Mouse (Mus musculus): ENCODE data around the gene Vash2. TPM values are rescaled to one million over a fixed set of nuclear protein-coding genes. Genes with fewer than 3 reads are reported as not detected.
"Not testable (repeated sequence)": the region's sequence is repeated elsewhere in the genome, so short reads cannot be mapped to it uniquely, and the experiment has no call there.

Vash2 gene
- 2.1 and 3.4 TPM in 2 replicates for polyA plus RNA-seq (2012; rRNA removed)

DNA sequence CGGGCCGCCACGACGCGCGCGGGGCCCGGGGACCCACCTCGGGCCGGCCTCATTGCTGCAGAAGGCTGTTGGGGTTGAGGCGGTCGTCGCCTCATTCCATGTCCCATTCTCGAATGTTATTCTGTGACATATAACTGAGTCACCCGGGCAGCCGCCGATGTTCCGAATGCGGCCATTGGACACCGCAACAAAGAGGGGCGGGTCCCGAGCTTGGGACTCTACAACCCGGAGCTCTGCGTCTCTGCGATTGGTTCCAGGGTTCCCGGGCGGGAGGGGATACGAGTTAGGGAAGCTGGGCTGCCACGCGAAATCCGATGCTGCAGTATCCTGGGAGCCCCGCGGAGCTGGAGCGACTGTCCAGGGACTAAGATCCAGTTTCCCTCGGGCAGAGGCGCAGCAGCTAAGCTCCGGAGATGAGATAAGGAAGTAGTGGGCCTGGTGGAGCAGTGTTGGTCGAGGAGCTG lies at the start of gene Vash2:
Gene Vash2, minus strand, starts transcription at position 197 of the 464 bp plus-strand sequence.
- Histone ChIP-seq H3K4me3 (ENCODE audit: control insufficient read depth, insufficient read depth, low read length) (peak within 1 kb of the TSS; percentile 45), H3K36me3 (ENCODE audit: control insufficient read depth, insufficient read depth, low read length) (no peaks in the 10 kb centered on the region), H3K27ac (ENCODE audit: control insufficient read depth, insufficient read depth, low read length) (no peak within 1 kb of the TSS), H3K4me1 (replicated peaks; ENCODE audit: control insufficient read depth, insufficient read depth, low read length) (peaks cover 14% of the 10 kb centered on the region), H3K27me3 (ENCODE audit: control insufficient read depth, insufficient read depth, low read length) (peaks cover 25% of the 10 kb centered on the region)
- TF ChIP-seq POLR2A (IDR thresholded peaks at IDR 0.05; ENCODE audit: control insufficient read depth, extremely low read depth, insufficient read depth, low read length, poor library complexity) (no peak), CTCF (IDR thresholded peaks at IDR 0.05; ENCODE audit: borderline replicate concordance, control insufficient read depth, extremely low read depth, insufficient read depth, low read length, poor library complexity) (no peak)
- DNase-seq, result peak; percentile 11
- WGBS, result 2% methylated on average over 38 of the region's 38 CpGs

DNA sequence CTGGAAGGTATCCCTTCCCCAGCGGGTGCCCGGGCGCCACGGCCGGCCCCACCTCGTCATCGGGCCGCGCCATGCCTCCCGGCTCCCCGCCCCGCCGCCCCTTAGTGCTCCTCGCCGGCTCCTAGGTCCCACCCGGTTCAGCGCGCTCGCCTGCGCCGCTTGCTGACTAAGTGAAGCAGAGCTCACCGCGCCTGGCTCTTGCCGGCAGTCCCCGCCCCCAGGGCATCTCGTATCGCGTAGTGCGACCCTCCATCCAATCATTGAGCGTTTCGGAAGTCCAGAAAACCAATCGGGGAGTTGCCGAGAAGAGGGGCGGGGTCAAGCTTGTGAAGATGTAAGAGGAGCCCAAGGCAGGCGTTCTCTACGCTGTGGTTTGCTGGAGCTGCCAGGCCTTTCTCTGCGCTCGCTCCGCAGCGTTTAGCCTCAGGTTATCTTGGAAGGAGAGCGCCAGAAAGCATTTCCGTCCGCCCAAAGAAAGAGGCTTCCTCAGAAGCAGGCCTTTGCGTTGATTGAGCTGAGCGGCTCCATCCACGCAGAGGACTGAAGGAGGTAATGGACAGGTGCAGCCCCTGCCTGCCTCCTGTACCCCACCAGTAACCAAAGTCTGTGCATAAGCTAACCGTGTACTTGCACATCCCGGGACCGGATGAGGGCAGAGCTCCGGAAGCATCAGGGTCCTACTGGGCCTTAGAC lies 47.1 kb upstream of the Vash2 start, which contains the start of gene Flvcr1:
Gene Flvcr1, minus strand, starts transcription at position 138 of the 693 bp plus-strand sequence.
- WGBS, result under 1% methylated on average over 50 of the region's 50 CpGs
- TF ChIP-seq POLR2A (IDR thresholded peaks at IDR 0.05; ENCODE audit: control insufficient read depth, extremely low read depth, insufficient read depth, low read length, poor library complexity) (peak; percentile 99), CTCF (IDR thresholded peaks at IDR 0.05; ENCODE audit: borderline replicate concordance, control insufficient read depth, extremely low read depth, insufficient read depth, low read length, poor library complexity) (no peak)
- peak within 1 kb of the TSS; percentile 60 for H3K4me3 ChIP-seq (ENCODE audit: control insufficient read depth, insufficient read depth, low read length)
- no peaks in the 10 kb centered on the region for H3K36me3 ChIP-seq (ENCODE audit: control insufficient read depth, insufficient read depth, low read length)
- H3K27me3 ChIP-seq (ENCODE audit: control insufficient read depth, insufficient read depth, low read length), result no peaks in the 10 kb centered on the region
- H3K4me1 ChIP-seq (replicated peaks; ENCODE audit: control insufficient read depth, insufficient read depth, low read length), result peaks cover 13% of the 10 kb centered on the region
- DNase-seq, result peak; percentile 99
- peak within 1 kb of the TSS; percentile 91 for H3K27ac ChIP-seq (ENCODE audit: control insufficient read depth, insufficient read depth, low read length)

DNA sequence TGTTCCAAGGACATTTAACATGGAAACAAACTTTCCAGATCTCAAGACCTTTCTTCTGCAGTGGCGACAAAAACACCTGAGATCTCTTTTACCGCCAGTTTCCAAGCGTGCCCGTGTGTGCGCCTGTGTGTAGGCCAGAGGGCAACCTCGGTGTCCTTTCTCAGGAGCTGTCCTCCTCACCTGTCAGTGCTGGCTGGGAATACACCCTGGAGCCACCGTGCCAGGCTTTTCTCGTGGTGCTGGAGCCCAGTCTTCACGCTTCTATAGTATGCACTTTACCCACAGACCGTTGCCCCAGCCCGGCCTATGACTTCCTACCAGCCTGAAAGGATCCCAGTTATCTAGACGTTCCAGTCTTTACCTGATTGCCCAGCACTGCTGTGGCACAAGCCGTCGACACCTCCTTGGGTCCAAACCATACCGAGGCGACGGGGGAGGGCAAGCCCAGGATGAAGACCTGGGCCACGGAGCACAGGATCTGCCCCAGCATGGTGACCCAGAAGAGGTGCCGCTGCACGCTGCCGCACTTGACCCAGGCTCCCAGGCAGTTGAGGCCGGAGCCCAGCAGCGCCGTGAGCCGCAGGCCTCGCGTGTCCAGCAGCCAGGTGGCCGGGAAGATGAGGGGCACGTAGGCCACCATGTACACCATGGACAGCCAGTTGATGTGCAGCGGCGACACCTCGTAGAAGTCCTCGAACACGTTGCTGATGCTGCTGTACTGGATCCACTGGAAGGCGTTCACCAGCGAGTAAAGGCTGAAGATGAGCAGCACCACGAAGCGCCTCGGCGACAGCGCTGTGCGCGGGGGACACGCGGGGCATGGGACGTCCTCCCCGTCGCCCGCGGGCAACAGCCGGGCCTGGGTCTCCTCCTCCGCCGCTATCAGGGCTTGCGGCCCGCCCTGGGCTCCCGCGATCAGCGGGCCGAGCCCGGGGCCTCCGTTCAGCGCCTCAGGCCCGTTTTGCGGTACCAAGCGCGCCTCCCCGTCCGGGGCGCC lies 46.2 kb upstream of the Vash2 start:
- WGBS, result 10% methylated on average over 69 of the region's 69 CpGs
- Histone ChIP-seq H3K27me3 (ENCODE audit: control insufficient read depth, insufficient read depth, low read length) (no peaks in the 10 kb centered on the region), H3K4me3 (ENCODE audit: control insufficient read depth, insufficient read depth, low read length) (peak overlapping the region; percentile 60), H3K27ac (ENCODE audit: control insufficient read depth, insufficient read depth, low read length) (no peak overlapping the region), H3K4me1 (replicated peaks; ENCODE audit: control insufficient read depth, insufficient read depth, low read length) (peaks cover 14% of the 10 kb centered on the region), H3K36me3 (ENCODE audit: control insufficient read depth, insufficient read depth, low read length) (no peaks in the 10 kb centered on the region)
- TF ChIP-seq POLR2A (IDR thresholded peaks at IDR 0.05; ENCODE audit: control insufficient read depth, extremely low read depth, insufficient read depth, low read length, poor library complexity), result no peak
- TF ChIP-seq CTCF (IDR thresholded peaks at IDR 0.05; ENCODE audit: borderline replicate concordance, control insufficient read depth, extremely low read depth, insufficient read depth, low read length, poor library complexity), result no peak
- DNase-seq, result peak; percentile 41

DNA sequence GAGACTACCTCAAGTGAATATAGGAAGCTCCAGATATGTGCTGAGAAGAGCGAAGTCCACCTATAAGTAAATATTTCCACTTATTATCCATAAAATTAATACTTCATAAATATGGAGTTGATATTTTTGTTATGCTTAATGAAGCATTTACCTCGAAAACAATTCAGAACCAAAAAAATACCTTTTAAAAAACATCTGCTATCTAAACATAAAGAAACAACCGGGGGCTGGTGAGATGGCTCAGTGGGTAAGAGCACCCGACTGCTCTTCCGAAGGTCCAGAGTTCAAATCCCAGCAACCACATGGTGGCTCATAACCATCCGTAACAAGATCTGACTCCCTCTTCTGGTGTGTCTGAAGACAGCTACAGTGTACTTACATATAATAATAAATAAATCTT lies 44.7 kb upstream of the Vash2 start:
- not testable (repeated sequence) for H3K27me3 ChIP-seq (ENCODE audit: control insufficient read depth, insufficient read depth, low read length); DNase-seq; H3K4me3 ChIP-seq (ENCODE audit: control insufficient read depth, insufficient read depth, low read length); H3K36me3 ChIP-seq (ENCODE audit: control insufficient read depth, insufficient read depth, low read length); H3K27ac ChIP-seq (ENCODE audit: control insufficient read depth, insufficient read depth, low read length)
- 96% methylated on average over 6 of the region's 6 CpGs for WGBS
- peaks cover 19% of the 10 kb centered on the region for H3K4me1 ChIP-seq (replicated peaks; ENCODE audit: control insufficient read depth, insufficient read depth, low read length)

DNA sequence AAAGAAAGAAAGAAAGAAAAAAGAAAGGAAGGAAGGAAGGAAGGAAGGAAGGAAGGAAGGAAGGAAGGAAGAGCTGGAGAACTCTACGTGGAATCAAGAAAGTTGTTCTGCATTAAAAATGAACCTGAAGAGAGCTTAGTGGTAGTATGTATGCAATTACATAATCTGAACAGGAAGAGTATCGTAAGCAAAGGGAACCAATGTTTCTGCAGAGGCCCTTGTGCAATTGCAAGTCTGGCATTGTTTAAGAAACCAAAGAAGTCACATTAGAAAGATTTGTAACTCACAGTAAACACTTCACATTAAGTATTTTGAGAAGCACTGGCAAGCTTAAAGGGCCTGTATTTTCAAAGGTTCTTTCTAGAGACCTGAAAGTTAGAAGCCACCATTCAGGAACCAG lies 44.0 kb upstream of the Vash2 start:
- 89% methylated on average over 2 of the region's 2 CpGs for WGBS
- no peak overlapping the region for H3K27ac ChIP-seq (ENCODE audit: control insufficient read depth, insufficient read depth, low read length)
- no peaks in the 10 kb centered on the region for H3K36me3 ChIP-seq (ENCODE audit: control insufficient read depth, insufficient read depth, low read length)
- peaks cover 19% of the 10 kb centered on the region for H3K4me1 ChIP-seq (replicated peaks; ENCODE audit: control insufficient read depth, insufficient read depth, low read length)
- no peak overlapping the region for H3K4me3 ChIP-seq (ENCODE audit: control insufficient read depth, insufficient read depth, low read length)
- no peak for DNase-seq
- TF ChIP-seq CTCF (IDR thresholded peaks at IDR 0.05; ENCODE audit: borderline replicate concordance, control insufficient read depth, extremely low read depth, insufficient read depth, low read length, poor library complexity), result no peak
- TF ChIP-seq POLR2A (IDR thresholded peaks at IDR 0.05; ENCODE audit: control insufficient read depth, extremely low read depth, insufficient read depth, low read length, poor library complexity), result no peak
- no peaks in the 10 kb centered on the region for H3K27me3 ChIP-seq (ENCODE audit: control insufficient read depth, insufficient read depth, low read length)

DNA sequence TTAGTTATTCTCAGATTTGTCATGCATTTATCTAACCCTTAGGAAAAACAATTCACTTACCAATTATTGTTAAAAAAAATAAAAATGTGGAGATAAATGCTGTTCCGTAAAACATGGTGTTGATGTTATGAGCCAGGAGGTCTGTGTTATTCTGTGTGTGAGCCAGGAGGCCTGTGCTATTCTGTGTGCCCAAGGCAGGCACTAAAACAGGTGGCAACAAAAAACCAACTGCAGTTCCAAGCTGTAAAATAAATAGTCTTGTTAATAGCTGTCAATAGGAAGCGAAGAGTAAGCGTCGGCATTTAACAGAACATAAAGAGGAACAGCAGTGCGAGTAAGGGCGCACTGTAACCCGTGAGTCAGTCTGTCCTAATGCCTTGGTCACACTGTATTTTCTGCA lies 41.9 kb upstream of the Vash2 start:
- no peak for TF ChIP-seq CTCF (IDR thresholded peaks at IDR 0.05; ENCODE audit: borderline replicate concordance, control insufficient read depth, extremely low read depth, insufficient read depth, low read length, poor library complexity)
- no peak for TF ChIP-seq POLR2A (IDR thresholded peaks at IDR 0.05; ENCODE audit: control insufficient read depth, extremely low read depth, insufficient read depth, low read length, poor library complexity)
- Histone ChIP-seq H3K4me1 (replicated peaks; ENCODE audit: control insufficient read depth, insufficient read depth, low read length) (peaks cover 13% of the 10 kb centered on the region), H3K27me3 (ENCODE audit: control insufficient read depth, insufficient read depth, low read length) (no peaks in the 10 kb centered on the region), H3K36me3 (ENCODE audit: control insufficient read depth, insufficient read depth, low read length) (no peaks in the 10 kb centered on the region), H3K27ac (ENCODE audit: control insufficient read depth, insufficient read depth, low read length) (no peak overlapping the region), H3K4me3 (ENCODE audit: control insufficient read depth, insufficient read depth, low read length) (no peak overlapping the region)
- no peak for DNase-seq
- WGBS, result 96% methylated on average over 7 of the region's 7 CpGs
